16 mouse cellular contexts compared by ENCODE assay signal in the genomic region with DNA sequence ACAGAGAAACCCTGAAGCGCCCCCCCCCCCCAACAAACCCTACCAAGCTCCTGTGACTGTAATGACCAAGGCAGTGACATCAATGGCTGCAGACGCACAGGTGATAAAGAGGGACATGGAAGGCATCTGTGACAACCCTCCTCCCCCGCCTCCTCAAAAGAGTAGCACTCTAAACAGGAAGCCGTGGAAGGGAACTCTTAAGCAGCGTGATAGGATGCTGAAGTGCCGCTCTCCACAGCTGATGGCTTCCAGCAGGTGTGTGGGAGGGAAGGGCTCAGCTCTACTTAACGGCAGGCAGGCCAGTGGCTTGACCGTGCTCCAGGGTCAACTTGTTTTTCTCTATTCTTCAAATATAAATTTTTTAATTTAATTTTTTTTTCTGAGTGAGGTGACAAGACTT. TPM values are rescaled to one million over a fixed set of nuclear protein-coding genes. Genes with fewer than 3 reads are reported as not detected.
DNase-seq lines count a peak whose midpoint lies in the region; ATAC-seq lines count a peak whose summit lies in the region.
"Had no signal": no experiment of that assay in that cellular context is flagged by ENCODE, and none has a peak within 500 bp of the region (broad histone marks: within the 10 kb centered on the region; RNA-seq: fewer than 3 reads in every experiment).

No protein-coding gene starts in this region.

- ATAC-seq in activated CD4-positive, CD25-positive, alpha-beta regulatory T cell, adult 4 months = peak; percentile 41
- ATAC-seq: forebrain, embryonic 16.5 days; hindbrain, embryonic 16.5 days; intestine, embryonic 15.5 days had no signal

- peak; percentile 42 for DNase-seq in thymus, postnatal 14 days
- no peak for DNase-seq in thymus, postnatal 10 days (ENCODE audit: low spot score in 2 of 2)
- DNase-seq in CD4-positive, CD25-positive, alpha-beta regulatory T cell, adult 2 months (ENCODE audit: low read depth, low spot score) = peak; percentile 32
- peak; percentile 51 for DNase-seq in naive thymus-derived CD4-positive, alpha-beta T cell, adult 2 months (ENCODE audit: low read depth)
- DNase-seq in ovary, postnatal 10 days (ENCODE audit: low spot score) = no peak
- no peak for DNase-seq in embryo, embryonic 10.5 days (ENCODE audit: low spot score)
- DNase-seq: adrenal gland, postnatal 10 days; cerebellum, adult 18-20 months; cerebellum, postnatal 10 days; gastrocnemius, postnatal 10 days; heart, adult 18-20 months; kidney, adult 18-20 months had no signal

RNA-seq across cellular contexts. Expression of a gene that starts 16.7 kb away (rescaled TPM):
- 1 to 10 TPM; 3.0 to 6.8 TPM for polyA plus RNA-seq in activated CD4-positive, CD25-positive, alpha-beta regulatory T cell, adult 4 months (2017; shearing (Covaris generic))

RNA-seq across cellular contexts. Expression of a gene that starts 18.8 kb away (rescaled TPM):
- polyA plus RNA-seq in activated CD4-positive, CD25-positive, alpha-beta regulatory T cell, adult 4 months (2017; shearing (Covaris generic)) = 100 to 1,000 TPM in 1 of 2 experiments, 10 to 100 TPM in 1; 80.6 to 129 TPM

RNA-seq across cellular contexts. Expression of a gene that starts 52.9 kb away (rescaled TPM):
- 1 to 10 TPM; 5.2 to 7.7 TPM for polyA plus RNA-seq in activated CD4-positive, CD25-positive, alpha-beta regulatory T cell, adult 4 months (2017; shearing (Covaris generic))

Comparison
In these comparisons a context has a peak if more than half of its experiments do, and no peak if none do; other contexts are left out.
1. DNase-seq: peak in thymus, postnatal 14 days (single experiment), CD4-positive, CD25-positive, alpha-beta regulatory T cell, adult 2 months (single experiment) and naive thymus-derived CD4-positive, alpha-beta T cell, adult 2 months (single experiment); none in thymus, postnatal 10 days (0 of 2), ovary, postnatal 10 days (single experiment) and embryo, embryonic 10.5 days (single experiment).